Mouse (Mus musculus): ENCODE data around the gene Crat. TPM values are rescaled to one million over a fixed set of nuclear protein-coding genes. Genes with fewer than 3 reads are reported as not detected.
"Not testable (repeated sequence)": the region's sequence is repeated elsewhere in the genome, so short reads cannot be mapped to it uniquely, and the experiment has no call there.

Gene Crat
- total and polyA plus RNA-seq, 2 experiments: 9.2 to 65.2 TPM

DNA sequence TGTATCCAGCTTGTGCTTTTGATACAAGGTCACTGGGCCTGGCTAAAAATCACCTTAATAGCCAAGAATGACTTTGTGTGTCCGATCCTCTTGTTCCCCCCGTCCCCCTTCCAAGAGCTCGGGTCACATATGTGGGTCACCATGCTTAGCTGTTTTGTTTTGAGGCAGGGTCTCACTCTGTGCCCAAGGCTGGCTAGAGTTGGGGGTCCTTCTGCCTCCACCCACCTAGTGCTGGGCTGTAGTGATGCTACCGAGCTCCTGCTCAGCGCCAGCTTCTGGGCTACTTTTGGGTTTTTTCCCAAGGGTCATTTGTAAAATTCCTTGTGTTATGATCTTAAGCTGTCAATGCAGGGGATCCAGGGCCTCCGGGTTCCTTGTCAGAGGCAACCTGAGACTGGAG lies 2.6 kb upstream of the Crat start:
- Histone ChIP-seq H3K9ac (ENCODE audit: low read depth, low read length) (no peak overlapping the region), H3K79me2 (ENCODE audit: control insufficient read depth, insufficient read depth, low read length) (peaks cover 30% of the 10 kb centered on the region), H3K27me3 (ENCODE audit: control insufficient read depth, insufficient read depth, low read length) (no peaks in the 10 kb centered on the region), H3K4me3 (ENCODE audit: insufficient read depth, low read depth, low read length) (no peak overlapping the region), H3K4me1 (ENCODE audit: control insufficient read depth, insufficient read depth, low read length) (peaks cover 17% of the 10 kb centered on the region), H3K27ac (replicated peaks; ENCODE audit: insufficient read depth, low read depth, low read length) (no peak overlapping the region), H3K36me3 (ENCODE audit: control insufficient read depth, insufficient read depth, low read length) (no peaks in the 10 kb centered on the region)
- TF ChIP-seq CTCF (IDR thresholded peaks at IDR 0.05; ENCODE audit: low read depth, low read length) (no peak), POLR2A (IDR thresholded peaks at IDR 0.05; ENCODE audit: extremely low read depth, insufficient read depth, low read length) (no peak)
- WGBS: 54% methylated on average over 6 of the region's 6 CpGs
- DNase-seq (ENCODE audit: extremely low read depth, low read depth, low spot score): no peak

GRCm38 (mm10) chr2:30417595-30418165 lies 2.1 kb upstream of the Crat start:
- Histone ChIP-seq H3K27ac (replicated peaks; ENCODE audit: insufficient read depth, low read depth, low read length) (no peak overlapping the region), H3K9ac (ENCODE audit: low read depth, low read length) (no peak overlapping the region), H3K79me2 (ENCODE audit: control insufficient read depth, insufficient read depth, low read length) (peaks cover 32% of the 10 kb centered on the region), H3K4me1 (ENCODE audit: control insufficient read depth, insufficient read depth, low read length) (peaks cover 23% of the 10 kb centered on the region), H3K27me3 (ENCODE audit: control insufficient read depth, insufficient read depth, low read length) (no peaks in the 10 kb centered on the region), H3K36me3 (ENCODE audit: control insufficient read depth, insufficient read depth, low read length) (no peaks in the 10 kb centered on the region), H3K4me3 (ENCODE audit: insufficient read depth, low read depth, low read length) (no peak overlapping the region)
- TF ChIP-seq POLR2A (IDR thresholded peaks at IDR 0.05; ENCODE audit: extremely low read depth, insufficient read depth, low read length) (no peak), CTCF (IDR thresholded peaks at IDR 0.05; ENCODE audit: low read depth, low read length) (no peak)
- 22% methylated on average over 5 of the region's 5 CpGs for WGBS
- DNase-seq (ENCODE audit: extremely low read depth, low read depth, low spot score): no peak

- H3K9ac ChIP-seq (ENCODE audit: low read depth, low read length); H3K27ac ChIP-seq (replicated peaks; ENCODE audit: insufficient read depth, low read depth, low read length); H3K4me3 ChIP-seq (ENCODE audit: insufficient read depth, low read depth, low read length); DNase-seq (ENCODE audit: extremely low read depth, low read depth, low spot score); H3K27me3 ChIP-seq (ENCODE audit: control insufficient read depth, insufficient read depth, low read length); H3K36me3 ChIP-seq (ENCODE audit: control insufficient read depth, insufficient read depth, low read length): not testable (repeated sequence)
- WGBS: 53% methylated on average over 6 of the region's 6 CpGs
- Histone ChIP-seq H3K79me2 (ENCODE audit: control insufficient read depth, insufficient read depth, low read length) (peaks cover 35% of the 10 kb centered on the region), H3K4me1 (ENCODE audit: control insufficient read depth, insufficient read depth, low read length) (peaks cover 25% of the 10 kb centered on the region)
Measured at GRCm38 (mm10) chr2:30417154-30417553, 1.5 kb upstream of the Crat start.

DNA sequence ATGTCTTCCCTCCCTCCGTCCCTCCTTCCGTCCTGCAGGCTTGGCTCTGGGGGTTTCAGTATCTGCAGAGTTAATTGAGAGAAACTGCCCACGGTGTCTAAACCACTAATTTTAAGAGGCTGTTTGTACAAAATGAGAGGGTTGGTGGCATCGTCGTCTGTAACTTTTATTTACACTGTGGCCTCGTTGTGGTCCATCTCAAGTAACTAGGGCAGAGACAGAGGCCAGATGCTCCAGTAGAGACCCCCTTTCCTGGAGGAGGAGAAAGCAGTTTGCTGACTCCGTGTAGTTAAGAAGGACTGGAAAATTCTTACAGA lies 994 bp upstream of the Crat start:
- DNase-seq (ENCODE audit: extremely low read depth, low read depth, low spot score): no peak
- H3K27ac ChIP-seq (replicated peaks; ENCODE audit: insufficient read depth, low read depth, low read length): no peak overlapping the region
- H3K4me1 ChIP-seq (ENCODE audit: control insufficient read depth, insufficient read depth, low read length): peaks cover 25% of the 10 kb centered on the region
- H3K36me3 ChIP-seq (ENCODE audit: control insufficient read depth, insufficient read depth, low read length): no peaks in the 10 kb centered on the region
- H3K9ac ChIP-seq (ENCODE audit: low read depth, low read length): peak overlapping the region; percentile 75
- peak overlapping the region; percentile 73 for H3K4me3 ChIP-seq (ENCODE audit: insufficient read depth, low read depth, low read length)
- TF ChIP-seq POLR2A (IDR thresholded peaks at IDR 0.05; ENCODE audit: extremely low read depth, insufficient read depth, low read length) (no peak), CTCF (IDR thresholded peaks at IDR 0.05; ENCODE audit: low read depth, low read length) (no peak)
- WGBS: under 1% methylated on average over 7 of the region's 7 CpGs
- no peaks in the 10 kb centered on the region for H3K27me3 ChIP-seq (ENCODE audit: control insufficient read depth, insufficient read depth, low read length)
- H3K79me2 ChIP-seq (ENCODE audit: control insufficient read depth, insufficient read depth, low read length): peaks cover 35% of the 10 kb centered on the region

GRCm38 (mm10) chr2:30415936-30416648 lies 479 bp upstream of the Crat start, which contains the start of gene Ptpa:
TSS of gene Ptpa (plus strand) at chr2:30416039.
- H3K9ac ChIP-seq (ENCODE audit: low read depth, low read length): peak within 1 kb of the TSS; percentile 75
- H3K4me1 ChIP-seq (ENCODE audit: control insufficient read depth, insufficient read depth, low read length): peaks cover 25% of the 10 kb centered on the region
- H3K4me3 ChIP-seq (ENCODE audit: insufficient read depth, low read depth, low read length): peak within 1 kb of the TSS; percentile 73
- DNase-seq (ENCODE audit: extremely low read depth, low read depth, low spot score): no peak
- no peaks in the 10 kb centered on the region for H3K27me3 ChIP-seq (ENCODE audit: control insufficient read depth, insufficient read depth, low read length)
- under 1% methylated on average over 64 of the region's 67 CpGs for WGBS
- H3K36me3 ChIP-seq (ENCODE audit: control insufficient read depth, insufficient read depth, low read length): no peaks in the 10 kb centered on the region
- H3K27ac ChIP-seq (replicated peaks; ENCODE audit: insufficient read depth, low read depth, low read length): peak within 1 kb of the TSS; percentile 92
- peaks cover 35% of the 10 kb centered on the region for H3K79me2 ChIP-seq (ENCODE audit: control insufficient read depth, insufficient read depth, low read length)
- TF ChIP-seq CTCF (IDR thresholded peaks at IDR 0.05; ENCODE audit: low read depth, low read length): no peak
- TF ChIP-seq POLR2A (IDR thresholded peaks at IDR 0.05; ENCODE audit: extremely low read depth, insufficient read depth, low read length): peak; percentile 96

GRCm38 (mm10) chr2:30414681-30415080 lies 932 bp downstream of the Crat start:
- TF ChIP-seq POLR2A (IDR thresholded peaks at IDR 0.05; ENCODE audit: extremely low read depth, insufficient read depth, low read length): no peak
- TF ChIP-seq CTCF (IDR thresholded peaks at IDR 0.05; ENCODE audit: low read depth, low read length): no peak
- WGBS: 18% methylated on average over 5 of the region's 5 CpGs
- no peak for DNase-seq (ENCODE audit: extremely low read depth, low read depth, low spot score)
- Histone ChIP-seq H3K4me1 (ENCODE audit: control insufficient read depth, insufficient read depth, low read length) (peaks cover 30% of the 10 kb centered on the region), H3K79me2 (ENCODE audit: control insufficient read depth, insufficient read depth, low read length) (peaks cover 35% of the 10 kb centered on the region), H3K4me3 (ENCODE audit: insufficient read depth, low read depth, low read length) (peak overlapping the region; percentile 73), H3K27ac (replicated peaks; ENCODE audit: insufficient read depth, low read depth, low read length) (peak overlapping the region; percentile 83), H3K36me3 (ENCODE audit: control insufficient read depth, insufficient read depth, low read length) (no peaks in the 10 kb centered on the region), H3K9ac (ENCODE audit: low read depth, low read length) (peak overlapping the region; percentile 66), H3K27me3 (ENCODE audit: control insufficient read depth, insufficient read depth, low read length) (no peaks in the 10 kb centered on the region)
